Comparison of ENCODE assay signal across 8 mouse cellular contexts in the genomic region with DNA sequence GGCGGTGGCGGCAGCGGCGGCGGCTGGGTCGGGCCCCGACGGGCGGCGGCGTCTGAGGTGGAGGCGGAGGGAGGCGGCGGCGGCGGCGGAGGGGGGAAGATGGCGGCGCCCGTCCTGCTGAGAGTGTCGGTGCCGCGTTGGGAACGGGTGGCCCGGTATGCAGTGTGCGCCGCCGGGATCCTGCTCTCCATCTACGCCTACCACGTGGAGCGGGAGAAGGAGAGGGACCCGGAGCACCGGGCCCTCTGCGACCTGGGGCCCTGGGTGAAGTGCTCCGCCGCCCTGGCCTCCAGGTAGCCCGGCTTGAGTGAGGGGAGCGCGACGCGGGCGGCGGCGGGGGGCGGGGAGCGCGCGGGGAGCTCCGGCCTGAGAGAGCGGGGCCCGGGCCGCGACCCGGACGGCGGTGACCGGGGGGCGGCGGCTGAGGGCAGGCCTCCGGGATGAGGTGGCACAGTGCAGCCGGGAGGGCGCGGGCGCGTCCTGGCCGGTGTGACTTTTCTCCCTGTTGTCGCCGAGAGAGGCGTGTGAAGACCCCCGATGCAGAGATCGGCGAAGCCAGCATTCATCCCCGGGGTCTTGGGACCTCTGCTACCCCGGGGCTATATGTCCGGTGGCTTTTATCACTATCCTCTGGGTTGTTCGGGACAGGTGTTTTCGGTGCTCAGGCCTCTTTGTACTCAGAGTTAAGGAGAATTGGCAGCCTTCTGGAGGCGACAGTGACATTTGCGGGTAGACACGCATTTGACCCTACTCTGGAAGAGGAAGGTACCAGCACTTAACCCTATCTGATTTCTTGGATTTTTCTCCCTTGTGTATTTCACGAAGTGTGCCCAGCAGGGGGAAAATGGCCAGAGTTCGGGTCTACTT. TPM values are rescaled to one million over a fixed set of nuclear protein-coding genes. Genes with fewer than 3 reads are reported as not detected.
DNase-seq lines count a peak whose midpoint lies in the region; ATAC-seq lines count a peak whose summit lies in the region.
"Not testable (repeated sequence)": the region's sequence is repeated elsewhere in the genome, so short reads cannot be mapped to it uniquely, and the experiment has no call there.

No protein-coding gene starts in this region.

- peak overlapping the region; percentile 86 for H3K9ac ChIP-seq in embryonic facial prominence, embryonic 14.5 days (ENCODE audit: low read depth, low read length)
- H3K9ac ChIP-seq in limb, embryonic 12.5 days (replicated peaks): peak overlapping the region; percentile 89
- peak overlapping the region; percentile 88 for H3K9ac ChIP-seq in midbrain, embryonic 12.5 days (replicated peaks)

- peak overlapping the region; percentile 44; the same call in 1 of the 2 replicates for H3K27ac ChIP-seq in embryonic facial prominence, embryonic 14.5 days (replicated peaks; ENCODE audit: low read depth, low read length)
- peak overlapping the region; percentile 73 for H3K27ac ChIP-seq in limb, embryonic 12.5 days
- peak overlapping the region; percentile 78 for H3K27ac ChIP-seq in midbrain, embryonic 12.5 days (replicated peaks)

- not testable (repeated sequence) for H3K27me3 ChIP-seq in embryonic facial prominence, embryonic 14.5 days (replicated peaks; ENCODE audit: control insufficient read depth, insufficient read depth, low read length); limb, embryonic 12.5 days; midbrain, embryonic 12.5 days

- peak; percentile 63 for DNase-seq in 416B (ENCODE audit: low read depth)
- peak; percentile 47 to 69 for DNase-seq in adrenal gland, postnatal 36 days
- DNase-seq in embryonic facial prominence, embryonic 14.5 days (ENCODE audit: low spot score): not testable (repeated sequence)
- peak; percentile 13 for DNase-seq in heart, adult 8-10 months (ENCODE audit: low spot score)
- peak; percentile 42 for DNase-seq in kidney, adult 18-20 months
- DNase-seq in spleen, adult 12 weeks (ENCODE audit: low spot score): peak; percentile 45

- not testable (repeated sequence) for H3K36me3 ChIP-seq in embryonic facial prominence, embryonic 14.5 days (ENCODE audit: control insufficient read depth, insufficient read depth, low read length); midbrain, embryonic 12.5 days
- H3K36me3 ChIP-seq in limb, embryonic 12.5 days: peaks cover 13% of the 10 kb centered on the region

- not testable (repeated sequence) for H3K4me1 ChIP-seq in embryonic facial prominence, embryonic 14.5 days (ENCODE audit: control insufficient read depth, insufficient read depth, low read length); limb, embryonic 12.5 days (replicated peaks); midbrain, embryonic 12.5 days

- H3K9me3 ChIP-seq in embryonic facial prominence, embryonic 14.5 days (ENCODE audit: control insufficient read depth, low read length); limb, embryonic 12.5 days; midbrain, embryonic 12.5 days: not testable (repeated sequence)

- peak overlapping the region; percentile 88 for H3K4me3 ChIP-seq in embryonic facial prominence, embryonic 14.5 days (ENCODE audit: low read depth, low read length)
- peak overlapping the region; percentile 86 for H3K4me3 ChIP-seq in limb, embryonic 12.5 days (replicated peaks)
- H3K4me3 ChIP-seq in midbrain, embryonic 12.5 days: peak overlapping the region; percentile 94

- ATAC-seq in embryonic facial prominence, embryonic 14.5 days (ENCODE audit: low read depth): peak; percentile 38
- ATAC-seq in limb, embryonic 12.5 days (ENCODE audit: insufficient number of reproducible peaks, insufficient read depth, low FRiP score, low TSS enrichment, low read depth): peak; percentile 30; the same call in 1 of the 2 replicates
- ATAC-seq in midbrain, embryonic 12.5 days (ENCODE audit: low FRiP score, low read depth): peak; percentile 73

- H3K4me2 ChIP-seq in embryonic facial prominence, embryonic 14.5 days (ENCODE audit: low read depth, low read length): peak overlapping the region; percentile 81
- H3K4me2 ChIP-seq in limb, embryonic 12.5 days: peak overlapping the region; percentile 77
- peak overlapping the region; percentile 78 for H3K4me2 ChIP-seq in midbrain, embryonic 12.5 days (replicated peaks)

- WGBS in embryonic facial prominence, embryonic 14.5 days: 1% methylated on average over 17 of the region's 82 CpGs
- 1% methylated on average over 51 of the region's 82 CpGs for WGBS in limb, embryonic 12.5 days
- under 1% methylated on average over 51 of the region's 82 CpGs for WGBS in midbrain, embryonic 12.5 days

RNA-seq across cellular contexts. Expression of gene Vkorc1l1, which starts 0.5 kb away (rescaled TPM):
- total RNA-seq in adrenal gland, postnatal 36 days (2021): 10 to 100 TPM; 31.9 to 38.5 TPM
- 24.8 and 25.4 TPM in 2 replicates for polyA plus RNA-seq in embryonic facial prominence, embryonic 14.5 days (2014; fragmentation: Nextera tagmentation; extraction: Ambion mirVana)
- 10 to 100 TPM; 14.7 to 18.3 (median 17.0) TPM for total RNA-seq in heart, adult 8-10 months (2022)
- 35.8 and 36.7 TPM in 2 replicates for polyA plus RNA-seq in limb, embryonic 12.5 days (2016; fragmentation: Nextera tagmentation; extraction: Ambion mirVana)
- polyA plus RNA-seq in midbrain, embryonic 12.5 days (2016; fragmentation: Nextera tagmentation; extraction: Ambion mirVana): 40.7 and 41.8 TPM in 2 replicates

RNA-seq across cellular contexts. Expression of gene Nupr1l, which starts 34.0 kb away (rescaled TPM):
- 1 to 10 TPM; 4.3 to 6.1 TPM for total RNA-seq in adrenal gland, postnatal 36 days (2021)
- 3.4 and 3.6 TPM in 2 replicates for polyA plus RNA-seq in embryonic facial prominence, embryonic 14.5 days (2014; fragmentation: Nextera tagmentation; extraction: Ambion mirVana)
- 1 to 10 TPM in 2 of 4 experiments, under 1 TPM in 2; 0.47 to 1.7 (median 1.0) TPM for total RNA-seq in heart, adult 8-10 months (2022)
- polyA plus RNA-seq in limb, embryonic 12.5 days (2016; fragmentation: Nextera tagmentation; extraction: Ambion mirVana): 5.0 and 6.2 TPM in 2 replicates
- polyA plus RNA-seq in midbrain, embryonic 12.5 days (2016; fragmentation: Nextera tagmentation; extraction: Ambion mirVana): 6.2 and 9.8 TPM in 2 replicates

RNA-seq across cellular contexts. Expression of gene Phkg1, which starts 44.0 kb away (rescaled TPM):
- total RNA-seq in adrenal gland, postnatal 36 days (2021): 1 to 10 TPM; 1.4 to 4.3 TPM
- 0.50 and 0.54 TPM in 2 replicates for polyA plus RNA-seq in embryonic facial prominence, embryonic 14.5 days (2014; fragmentation: Nextera tagmentation; extraction: Ambion mirVana)
- total RNA-seq in heart, adult 8-10 months (2022): 10 to 100 TPM; 14.9 to 25.5 (median 21.2) TPM
- 0.24 and 0.36 TPM in 2 replicates for polyA plus RNA-seq in limb, embryonic 12.5 days (2016; fragmentation: Nextera tagmentation; extraction: Ambion mirVana)
- polyA plus RNA-seq in midbrain, embryonic 12.5 days (2016; fragmentation: Nextera tagmentation; extraction: Ambion mirVana): 0.18 and 0.22 TPM in 2 replicates

RNA-seq across cellular contexts. Expression of gene Zbed5, which starts 46.8 kb away (rescaled TPM):
- total RNA-seq in adrenal gland, postnatal 36 days (2021): 1 to 10 TPM in 1 of 2 experiments, under 1 TPM in 1; 0.99 to 2.3 TPM
- polyA plus RNA-seq in embryonic facial prominence, embryonic 14.5 days (2014; fragmentation: Nextera tagmentation; extraction: Ambion mirVana): 5.6 and 9.3 TPM in 2 replicates
- under 1 TPM; 0.19 to 0.47 (median 0.39) TPM for total RNA-seq in heart, adult 8-10 months (2022)
- polyA plus RNA-seq in limb, embryonic 12.5 days (2016; fragmentation: Nextera tagmentation; extraction: Ambion mirVana): 10.9 and 11.9 TPM in 2 replicates
- 7.9 and 9.1 TPM in 2 replicates for polyA plus RNA-seq in midbrain, embryonic 12.5 days (2016; fragmentation: Nextera tagmentation; extraction: Ambion mirVana)

RNA-seq across cellular contexts. Expression of gene Chchd2, which starts 55.0 kb away (rescaled TPM):
- total RNA-seq in adrenal gland, postnatal 36 days (2021): 1,000 to 10,000 TPM; 1,014 to 1,053 TPM
- polyA plus RNA-seq in embryonic facial prominence, embryonic 14.5 days (2014; fragmentation: Nextera tagmentation; extraction: Ambion mirVana): 850 and 911 TPM in 2 replicates
- total RNA-seq in heart, adult 8-10 months (2022): 1,000 to 10,000 TPM; 1,037 to 1,147 (median 1,095) TPM
- polyA plus RNA-seq in limb, embryonic 12.5 days (2016; fragmentation: Nextera tagmentation; extraction: Ambion mirVana): 926 and 978 TPM in 2 replicates
- 747 and 763 TPM in 2 replicates for polyA plus RNA-seq in midbrain, embryonic 12.5 days (2016; fragmentation: Nextera tagmentation; extraction: Ambion mirVana)
